ENCODE assay signal across 29 mouse cellular contexts in genomic region chr5:20760368-20761162, GRCm38 (mm10).
DNase-seq lines count a peak whose midpoint lies in the region; ATAC-seq and TF ChIP-seq lines count a peak whose summit lies in the region.
"Had no signal": no experiment of that assay in that cellular context is flagged by ENCODE, and none has a peak within 500 bp of the region (broad histone marks: within the 10 kb centered on the region; RNA-seq: fewer than 3 reads in every experiment).

No protein-coding gene starts in this region.

- peak; percentile 40 for DNase-seq in heart, adult 11 months
- DNase-seq in heart, postnatal 10 days = no peak
- DNase-seq in lung, adult 18-20 months = peak; percentile 52 to 58
- DNase-seq in lung, adult 2 months = no peak
- peak; percentile 56 for DNase-seq in lung, postnatal 36 days
- no peak for DNase-seq in thymus, postnatal 14 days
- DNase-seq in forebrain, postnatal 0 days = no peak
- DNase-seq: cerebellum, adult 2 months; cerebellum, postnatal 14 days; gastrocnemius, postnatal 25 days; heart, postnatal 4 days; kidney, adult 9 months; kidney, postnatal 25 days; liver, embryonic 13.5 days; thymus, adult 2 months; thymus, postnatal 4 days had no signal

- no peaks in the 10 kb centered on the region for H3K36me3 ChIP-seq in lung, embryonic 16.5 days (ENCODE audit: control insufficient read depth, insufficient read depth, low read length)
- peaks cover 9% of the 10 kb centered on the region; the same call in 1 of the 2 replicates for H3K36me3 ChIP-seq in forebrain, postnatal 0 days (ENCODE audit: insufficient read depth)

- no peaks in the 10 kb centered on the region for H3K27me3 ChIP-seq in lung, embryonic 16.5 days (ENCODE audit: control insufficient read depth, insufficient read depth, low read depth, low read length)
- no peaks in the 10 kb centered on the region for H3K27me3 ChIP-seq in forebrain, postnatal 0 days (ENCODE audit: insufficient read depth, low read length)
- H3K27me3 ChIP-seq: embryonic facial prominence, embryonic 15.5 days; forebrain, embryonic 12.5 days; heart, embryonic 15.5 days; limb, embryonic 12.5 days; liver, embryonic 13.5 days; neural tube, embryonic 13.5 days had no signal

- TF ChIP-seq CTCF in lung, adult 2 months (IDR thresholded peaks at IDR 0.05; ENCODE audit: insufficient read depth, low read length) = no peak
- TF ChIP-seq CTCF in forebrain, postnatal 0 days (IDR thresholded peaks at IDR 0.05; ENCODE audit: low read depth) = no peak

- H3K27ac ChIP-seq in lung, embryonic 16.5 days (ENCODE audit: low read length) = no peak overlapping the region; the same call in 1 of the 2 replicates
- no peak overlapping the region for H3K27ac ChIP-seq in forebrain, postnatal 0 days (ENCODE audit: low read depth, low read length)
- H3K27ac ChIP-seq: embryonic facial prominence, embryonic 10.5 days; embryonic facial prominence, embryonic 15.5 days; forebrain, embryonic 12.5 days; heart, embryonic 15.5 days; hindbrain, embryonic 14.5 days; left cerebral cortex, adult 2 months; limb, embryonic 12.5 days; liver, embryonic 13.5 days; midbrain, embryonic 10.5 days; neural tube, embryonic 13.5 days had no signal

- peak; percentile 70 for ATAC-seq in lung, embryonic 16.5 days (ENCODE audit: low read depth)
- no peak for ATAC-seq in forebrain, postnatal 0 days
- ATAC-seq: intestine, postnatal 0 days; midbrain, embryonic 16.5 days had no signal

- intact Hi-C loops in heart, postnatal 10 days (cut with DNase I) = no loop called here

- no peaks in the 10 kb centered on the region for H3K9me3 ChIP-seq in lung, embryonic 16.5 days (ENCODE audit: control insufficient read depth, low read length)
- no peaks in the 10 kb centered on the region for H3K9me3 ChIP-seq in forebrain, postnatal 0 days (ENCODE audit: low read length)
- H3K9me3 ChIP-seq: embryonic facial prominence, embryonic 10.5 days; embryonic facial prominence, embryonic 15.5 days; forebrain, embryonic 12.5 days; heart, embryonic 15.5 days; limb, embryonic 12.5 days; liver, embryonic 13.5 days; midbrain, embryonic 10.5 days; neural tube, embryonic 13.5 days had no signal

- 59% methylated on average over 12 of the region's 12 CpGs for WGBS in lung, adult 2 months
- WGBS in lung, embryonic 16.5 days = 72% methylated on average over 12 of the region's 12 CpGs
- WGBS in forebrain, postnatal 0 days = 82% methylated on average over 12 of the region's 12 CpGs

- peaks cover 2% of the 10 kb centered on the region for H3K4me1 ChIP-seq in lung, adult 2 months (ENCODE audit: control insufficient read depth, insufficient read depth, low read length)
- H3K4me1 ChIP-seq in lung, embryonic 16.5 days (replicated peaks; ENCODE audit: control insufficient read depth, insufficient read depth, low read length) = peaks cover 3% of the 10 kb centered on the region; the same call in 1 of the 2 replicates
- H3K4me1 ChIP-seq in forebrain, postnatal 0 days (ENCODE audit: insufficient read depth) = no peaks in the 10 kb centered on the region
- H3K4me1 ChIP-seq: embryonic facial prominence, embryonic 10.5 days; embryonic facial prominence, embryonic 15.5 days; forebrain, embryonic 12.5 days; limb, embryonic 12.5 days; liver, embryonic 13.5 days; midbrain, embryonic 10.5 days; neural tube, embryonic 13.5 days had no signal

- no peak overlapping the region for H3K9ac ChIP-seq in lung, embryonic 16.5 days (ENCODE audit: low read length)
- no peak overlapping the region for H3K9ac ChIP-seq in forebrain, postnatal 0 days
- H3K9ac ChIP-seq: embryonic facial prominence, embryonic 15.5 days; forebrain, embryonic 12.5 days; heart, embryonic 15.5 days; hindbrain, embryonic 14.5 days; limb, embryonic 12.5 days; liver, embryonic 13.5 days; neural tube, embryonic 13.5 days had no signal

- TF ChIP-seq POLR2A in lung, adult 2 months (IDR thresholded peaks at IDR 0.05; ENCODE audit: borderline replicate concordance, extremely low read depth, low read depth, low read length) = no peak

- no peak overlapping the region for H3K4me2 ChIP-seq in lung, embryonic 16.5 days (ENCODE audit: low read depth, low read length)
- no peak overlapping the region for H3K4me2 ChIP-seq in forebrain, postnatal 0 days (ENCODE audit: low read depth)
- H3K4me2 ChIP-seq: embryonic facial prominence, embryonic 15.5 days; forebrain, embryonic 12.5 days; heart, embryonic 15.5 days; hindbrain, embryonic 14.5 days; limb, embryonic 12.5 days; liver, embryonic 13.5 days; neural tube, embryonic 13.5 days had no signal

- no peak overlapping the region for H3K4me3 ChIP-seq in lung, adult 2 months (replicated peaks; ENCODE audit: extremely low read depth, low read depth, low read length)
- H3K4me3 ChIP-seq in lung, embryonic 16.5 days (ENCODE audit: low read length) = no peak overlapping the region
- no peak overlapping the region for H3K4me3 ChIP-seq in forebrain, postnatal 0 days (ENCODE audit: low read depth, low read length)
- H3K4me3 ChIP-seq: embryonic facial prominence, embryonic 10.5 days; embryonic facial prominence, embryonic 15.5 days; forebrain, embryonic 12.5 days; heart, embryonic 15.5 days; left cerebral cortex, adult 2 months; limb, embryonic 12.5 days; liver, embryonic 13.5 days; midbrain, embryonic 10.5 days; myocyte; neural tube, embryonic 13.5 days had no signal

Comparison
In these comparisons a context has a peak if more than half of its experiments do, and no peak if none do; other contexts are left out.
1. DNase-seq: peak in heart, adult 11 months (single experiment), lung, adult 18-20 months (2 of 2) and lung, postnatal 36 days (single experiment); none in heart, postnatal 10 days (0 of 2), lung, adult 2 months (single experiment), thymus, postnatal 14 days (single experiment) and forebrain, postnatal 0 days (single experiment).